Mouse (Mus musculus) heart, embryonic 12.5 days (tissue): ENCODE data around the gene Cacna1c. TPM values are rescaled to one million over a fixed set of nuclear protein-coding genes. Genes with fewer than 3 reads are reported as not detected.
A peak's percentile ranks its signal among the peaks of the same experiment; 100 is the strongest.

Experiments
- ATAC-seq: fragments of 200-750 bp; cut with Nextera tagmentation; 2 replicates; pipeline ENCODE4 v1.8.0; 2017; ENCODE audit warnings: moderate TSS enrichment, moderate library complexity; ENCODE audit not compliant: insufficient number of reproducible peaks, low FRiP score
- H3K27ac ChIP-seq: fragments of 300-500 bp; sonication (generic); 2 replicates; pipeline ENCODE4 v1.5.1; 2016; ENCODE audit warnings: mild to moderate bottlenecking, moderate library complexity; ENCODE audit not compliant: poor library complexity, severe bottlenecking
- H3K27me3 ChIP-seq: fragments of 300-500 bp; sonication (generic); replicated peaks from 2 replicates; pipeline ENCODE4 v1.6.1; 2016; ENCODE audit warnings: mild to moderate bottlenecking, moderate library complexity
- H3K36me3 ChIP-seq: fragments of 300-500 bp; sonication (generic); 2 replicates; pipeline ENCODE4 v1.6.1; 2016; ENCODE audit warnings: mild to moderate bottlenecking, moderate library complexity
- H3K4me1 ChIP-seq: fragments of 300-500 bp; sonication (generic); replicated peaks from 2 replicates; pipeline ENCODE4 v1.6.1; 2016; ENCODE audit warnings: mild to moderate bottlenecking
- H3K4me2 ChIP-seq: fragments of 300-500 bp; sonication (generic); 2 replicates; pipeline ENCODE4 v1.6.1; 2016; ENCODE audit warnings: mild to moderate bottlenecking, moderate library complexity
- H3K4me3 ChIP-seq: fragments of 300-500 bp; sonication (generic); 2 replicates; pipeline ENCODE4 v1.5.1; 2016; ENCODE audit warnings: mild to moderate bottlenecking
- H3K9ac ChIP-seq: fragments of 300-500 bp; sonication (generic); 2 replicates; pipeline ENCODE4 v1.6.1; 2016; ENCODE audit warnings: mild to moderate bottlenecking, moderate library complexity
- H3K9me3 ChIP-seq: fragments of 300-500 bp; sonication (generic); replicated peaks from 2 replicates; pipeline ENCODE4 v1.6.1; 2016; ENCODE audit warnings: mild to moderate bottlenecking, moderate library complexity
- WGBS: fragments of 180-500 bp; shearing (Covaris S2); methylation state at CpG from one replicate; pipeline ENCODE4 v1.1.7; 2016; 5-methylcytosine and 5-hydroxymethylcytosine counted together
- polyA plus RNA-seq: library from polyadenylated mRNA; unstranded; fragments of >200 nt; fragmentation: Nextera tagmentation; extraction: Ambion mirVana; gene quantifications from 2 replicates; pipeline ENCODE4 v1.2.1, GENCODE M21; 2016

Cacna1c gene
- polyA plus RNA-seq, 1 experiment from 2014 or later, result 58.1 TPM

- no peak overlapping the region for H3K4me3 ChIP-seq
- H3K27me3 ChIP-seq, result no peaks in the 10 kb centered on the region
- H3K4me2 ChIP-seq, result no peak overlapping the region
- H3K9ac ChIP-seq, result no peak overlapping the region
- WGBS, result 19% methylated on average over 13 of the region's 13 CpGs
- H3K36me3 ChIP-seq, result no peaks in the 10 kb centered on the region
- peaks cover 49% of the 10 kb centered on the region for H3K4me1 ChIP-seq
- no peak overlapping the region for H3K27ac ChIP-seq
- ATAC-seq, result no peak
- no peaks in the 10 kb centered on the region for H3K9me3 ChIP-seq
Observed at GRCm38 (mm10) chr6:118922328-118923211, 273.6 kb downstream of the Cacna1c start.

GRCm38 (mm10) chr6:118908176-118908575, 288.0 kb downstream of the Cacna1c start:
- peaks cover 52% of the 10 kb centered on the region for H3K4me1 ChIP-seq
- no peaks in the 10 kb centered on the region for H3K36me3 ChIP-seq
- no peak for ATAC-seq
- H3K9ac ChIP-seq, result no peak overlapping the region
- H3K27me3 ChIP-seq, result no peaks in the 10 kb centered on the region
- no peak overlapping the region for H3K4me3 ChIP-seq
- no peak overlapping the region for H3K4me2 ChIP-seq
- H3K27ac ChIP-seq, result no peak overlapping the region
- 55% methylated on average over 4 of the region's 4 CpGs for WGBS
- H3K9me3 ChIP-seq, result no peaks in the 10 kb centered on the region

- Histone ChIP-seq H3K4me2 (no peak overlapping the region), H3K9ac (no peak overlapping the region), H3K27me3 (no peaks in the 10 kb centered on the region), H3K4me3 (no peak overlapping the region), H3K27ac (no peak overlapping the region), H3K36me3 (no peaks in the 10 kb centered on the region), H3K4me1 (peaks cover 47% of the 10 kb centered on the region), H3K9me3 (no peaks in the 10 kb centered on the region)
- no peak for ATAC-seq
- WGBS, result 58% methylated on average over 1 of the region's 1 CpGs
Observed at GRCm38 (mm10) chr6:118907704-118908103, 288.5 kb downstream of the Cacna1c start.

GRCm38 (mm10) chr6:118906878-118907277, 289.3 kb downstream of the Cacna1c start:
- no peak overlapping the region for H3K4me2 ChIP-seq
- H3K9ac ChIP-seq, result no peak overlapping the region
- no peaks in the 10 kb centered on the region for H3K36me3 ChIP-seq
- WGBS, result 56% methylated on average over 5 of the region's 5 CpGs
- H3K4me3 ChIP-seq, result no peak overlapping the region
- no peaks in the 10 kb centered on the region for H3K9me3 ChIP-seq
- ATAC-seq, result no peak
- no peak overlapping the region for H3K27ac ChIP-seq
- H3K4me1 ChIP-seq, result peaks cover 43% of the 10 kb centered on the region
- H3K27me3 ChIP-seq, result no peaks in the 10 kb centered on the region

- ATAC-seq, result no peak
- 79% methylated on average over 8 of the region's 8 CpGs for WGBS
- Histone ChIP-seq H3K4me2 (no peak overlapping the region), H3K9ac (no peak overlapping the region), H3K36me3 (no peaks in the 10 kb centered on the region), H3K4me3 (no peak overlapping the region), H3K9me3 (no peaks in the 10 kb centered on the region), H3K27me3 (no peaks in the 10 kb centered on the region), H3K4me1 (peaks cover 44% of the 10 kb centered on the region), H3K27ac (no peak overlapping the region)
Observed at GRCm38 (mm10) chr6:118899688-118900087, 296.5 kb downstream of the Cacna1c start.

- H3K9ac ChIP-seq, result no peak overlapping the region
- WGBS, result 45% methylated on average over 5 of the region's 5 CpGs
Observed at GRCm38 (mm10) chr6:118897101-118897500, 299.1 kb downstream of the Cacna1c start.

GRCm38 (mm10) chr6:118894043-118894442, 302.2 kb downstream of the Cacna1c start:
- no peak overlapping the region for H3K9ac ChIP-seq
- 85% methylated on average over 6 of the region's 6 CpGs for WGBS
- no peaks in the 10 kb centered on the region for H3K36me3 ChIP-seq
- no peak overlapping the region for H3K27ac ChIP-seq
- H3K27me3 ChIP-seq, result no peaks in the 10 kb centered on the region
- no peak overlapping the region for H3K4me3 ChIP-seq
- no peak for ATAC-seq
- H3K4me1 ChIP-seq, result peaks cover 72% of the 10 kb centered on the region
- no peak overlapping the region for H3K4me2 ChIP-seq
- H3K9me3 ChIP-seq, result no peaks in the 10 kb centered on the region

More at GRCm38 (mm10) chr6:118897101-118897500, 299.1 kb downstream of the Cacna1c start:
- no peak overlapping the region for H3K4me2 ChIP-seq
- H3K4me1 ChIP-seq, result peaks cover 63% of the 10 kb centered on the region
- H3K4me3 ChIP-seq, result no peak overlapping the region
- ATAC-seq, result no peak
- H3K27ac ChIP-seq, result no peak overlapping the region
- no peaks in the 10 kb centered on the region for H3K36me3 ChIP-seq
- H3K27me3 ChIP-seq, result no peaks in the 10 kb centered on the region
- H3K9me3 ChIP-seq, result no peaks in the 10 kb centered on the region

- WGBS, result 81% methylated on average over 4 of the region's 4 CpGs
- H3K4me1 ChIP-seq, result peaks cover 78% of the 10 kb centered on the region
Observed at GRCm38 (mm10) chr6:118889441-118889840, 306.8 kb downstream of the Cacna1c start.

GRCm38 (mm10) chr6:118887032-118887431, 309.2 kb downstream of the Cacna1c start:
- no peaks in the 10 kb centered on the region for H3K36me3 ChIP-seq
- no peak overlapping the region for H3K4me3 ChIP-seq
- no peak overlapping the region for H3K9ac ChIP-seq
- no peaks in the 10 kb centered on the region for H3K27me3 ChIP-seq
- no peaks in the 10 kb centered on the region for H3K9me3 ChIP-seq
- no peak for ATAC-seq
- H3K4me2 ChIP-seq, result no peak overlapping the region
- H3K4me1 ChIP-seq, result peaks cover 72% of the 10 kb centered on the region
- H3K27ac ChIP-seq, result no peak overlapping the region
- 63% methylated on average over 8 of the region's 8 CpGs for WGBS

More at GRCm38 (mm10) chr6:118889441-118889840, 306.8 kb downstream of the Cacna1c start:
- no peaks in the 10 kb centered on the region for H3K27me3 ChIP-seq
- H3K27ac ChIP-seq, result no peak overlapping the region
- H3K4me2 ChIP-seq, result no peak overlapping the region
- no peaks in the 10 kb centered on the region for H3K9me3 ChIP-seq
- H3K36me3 ChIP-seq, result no peaks in the 10 kb centered on the region
- H3K9ac ChIP-seq, result no peak overlapping the region
- H3K4me3 ChIP-seq, result no peak overlapping the region
- no peak for ATAC-seq

- no peaks in the 10 kb centered on the region for H3K27me3 ChIP-seq
- H3K27ac ChIP-seq, result peak overlapping the region; percentile 82
- no peaks in the 10 kb centered on the region for H3K9me3 ChIP-seq
- peaks cover 53% of the 10 kb centered on the region for H3K4me1 ChIP-seq
- no peak for ATAC-seq
- no peak overlapping the region for H3K9ac ChIP-seq
- peak overlapping the region; percentile 8; the same call in 1 of the 2 replicates for H3K4me2 ChIP-seq
- no peaks in the 10 kb centered on the region for H3K36me3 ChIP-seq
- H3K4me3 ChIP-seq, result no peak overlapping the region
- WGBS, result 42% methylated on average over 1 of the region's 1 CpGs
Observed at GRCm38 (mm10) chr6:118884961-118885360, 311.3 kb downstream of the Cacna1c start.

GRCm38 (mm10) chr6:118884073-118884551, 312.1 kb downstream of the Cacna1c start:
- ATAC-seq, result no peak

More at GRCm38 (mm10) chr6:118884073-118884551, 312.1 kb downstream of the Cacna1c start:
- H3K4me2 ChIP-seq, result peak overlapping the region; percentile 43
- H3K4me1 ChIP-seq, result peaks cover 48% of the 10 kb centered on the region
- H3K9me3 ChIP-seq, result no peaks in the 10 kb centered on the region
- H3K36me3 ChIP-seq, result no peaks in the 10 kb centered on the region
- peak overlapping the region; percentile 82 for H3K27ac ChIP-seq
- no peak overlapping the region for H3K4me3 ChIP-seq
- 39% methylated on average over 8 of the region's 8 CpGs for WGBS
- no peaks in the 10 kb centered on the region for H3K27me3 ChIP-seq
- H3K9ac ChIP-seq, result peak overlapping the region; percentile 35; the same call in 1 of the 2 replicates
